Mouse (Mus musculus) cerebellum, adult 9-10 months (tissue): Measurements from ENCODE around the gene Lemd1.
A peak's percentile ranks its signal among the peaks of the same experiment; 100 is the strongest.

Experiments used
- DNase-seq: peaks from one replicate; pipeline ENCODE4 v3.0.0; 2022

Gene Lemd1

GRCm38 (mm10) chr1:132202771-132203170 lies 11.5 kb downstream of the Lemd1 start:
- no peak for DNase-seq

GRCm38 (mm10) chr1:132205958-132206357 lies 14.7 kb downstream of the Lemd1 start:
- no peak for DNase-seq

- DNase-seq, result no peak
These were observed 15.6 kb downstream of the Lemd1 start for GRCm38 (mm10) chr1:132206828-132207227.

- peak; percentile 71 for DNase-seq
These were observed 16.9 kb downstream of the Lemd1 start for GRCm38 (mm10) chr1:132208154-132208553.

- no peak for DNase-seq
These were observed 18.2 kb downstream of the Lemd1 start for GRCm38 (mm10) chr1:132209400-132209799.

- no peak for DNase-seq
These were observed 19.7 kb downstream of the Lemd1 start for GRCm38 (mm10) chr1:132210922-132211321.

GRCm38 (mm10) chr1:132211672-132212071 lies 20.4 kb downstream of the Lemd1 start:
- DNase-seq, result no peak

GRCm38 (mm10) chr1:132212218-132212617 lies 21.0 kb downstream of the Lemd1 start:
- DNase-seq, result peak; percentile 61

- DNase-seq, result no peak
These were observed 21.8 kb downstream of the Lemd1 start for GRCm38 (mm10) chr1:132213076-132213475.

- DNase-seq, result no peak
These were observed 25.0 kb downstream of the Lemd1 start for GRCm38 (mm10) chr1:132216276-132216675.

GRCm38 (mm10) chr1:132221627-132222026 lies 30.4 kb downstream of the Lemd1 start:
- no peak for DNase-seq

- DNase-seq, result no peak
These were observed 30.9 kb downstream of the Lemd1 start for GRCm38 (mm10) chr1:132222166-132222565.

- no peak for DNase-seq
These were observed 35.3 kb downstream of the Lemd1 start for GRCm38 (mm10) chr1:132226297-132227080.

- DNase-seq, result no peak
These were observed 38.4 kb downstream of the Lemd1 start, which contains the start of gene Gm10188 for GRCm38 (mm10) chr1:132229667-132230066. TSS of gene Gm10188 (minus strand) at chr1:132229767.

- no peak for DNase-seq
These were observed 40.4 kb downstream of the Lemd1 start for GRCm38 (mm10) chr1:132231470-132232274.

GRCm38 (mm10) chr1:132233566-132233965 lies 42.3 kb downstream of the Lemd1 start:
- DNase-seq, result no peak

GRCm38 (mm10) chr1:132234757-132235273 lies 43.6 kb downstream of the Lemd1 start:
- no peak for DNase-seq

GRCm38 (mm10) chr1:132237585-132238159 lies 46.4 kb downstream of the Lemd1 start:
- DNase-seq, result peak; percentile 81

GRCm38 (mm10) chr1:132245010-132245409 lies 53.8 kb downstream of the Lemd1 start:
- no peak for DNase-seq

GRCm38 (mm10) chr1:132246137-132246536 lies 54.9 kb downstream of the Lemd1 start:
- no peak for DNase-seq

- DNase-seq, result no peak
These were observed 55.4 kb downstream of the Lemd1 start for GRCm38 (mm10) chr1:132246641-132247040.

- DNase-seq, result no peak
These were observed 63.2 kb downstream of the Lemd1 start for GRCm38 (mm10) chr1:132254467-132254866.

- no peak for DNase-seq
These were observed 69.1 kb downstream of the Lemd1 start for GRCm38 (mm10) chr1:132260331-132260730.
